Mouse (Mus musculus): ENCODE measurements around the gene 6430571L13Rik.

DNA sequence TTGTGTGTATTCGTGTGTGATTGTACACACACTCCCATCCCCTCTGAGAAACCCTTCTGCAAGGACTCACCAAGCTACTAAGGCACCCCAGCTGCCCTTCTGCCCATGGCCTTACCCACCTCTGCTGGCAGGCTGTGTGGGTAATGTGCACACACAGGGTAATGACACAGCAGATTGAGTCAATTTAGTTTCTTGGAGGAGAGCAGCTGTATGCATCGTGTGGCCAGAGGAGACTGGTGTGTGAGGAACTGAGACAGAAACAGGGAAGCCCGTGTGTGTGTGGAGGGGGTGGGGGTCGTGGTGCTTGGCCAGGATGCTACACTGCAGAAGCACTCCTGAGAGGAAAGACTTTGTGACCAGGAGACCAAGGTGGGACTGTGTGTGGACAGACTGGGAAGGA lies 32.0 kb downstream of the 6430571L13Rik start:
- TF ChIP-seq MYC (IDR thresholded peaks at IDR 0.05; ENCODE audit: low read depth, low read length) = no peak
- TF ChIP-seq CTCF (conservative IDR thresholded peaks at IDR 0.05 in 1 of 2, IDR thresholded peaks at IDR 0.05 in 1 of 2; ENCODE audit: low read depth in 2 of 2, low read length in 2 of 2) = no peak
- no peak for TF ChIP-seq ZNF384 (IDR thresholded peaks at IDR 0.05; ENCODE audit: low read depth, low read length)
- TF ChIP-seq TBP (conservative IDR thresholded peaks at IDR 0.05; ENCODE audit: low read depth, low read length) = no peak
- TF ChIP-seq RCOR1 (conservative IDR thresholded peaks at IDR 0.05; ENCODE audit: low read depth, low read length) = no peak
- no peak for TF ChIP-seq USF2 (conservative IDR thresholded peaks at IDR 0.05; ENCODE audit: low read depth, low read length)
- no peak for TF ChIP-seq BHLHE40 (IDR thresholded peaks at IDR 0.05; ENCODE audit: low read depth, low read length)
- TF ChIP-seq ZMIZ1 (IDR thresholded peaks at IDR 0.05; ENCODE audit: low read depth, low read length) = no peak
- TF ChIP-seq NRF1 (IDR thresholded peaks at IDR 0.05; ENCODE audit: low read depth, low read length) = no peak
- TF ChIP-seq JUND (conservative IDR thresholded peaks at IDR 0.05; ENCODE audit: low read depth, low read length) = no peak
- TF ChIP-seq HCFC1 (IDR thresholded peaks at IDR 0.05; ENCODE audit: low read depth, low read length) = no peak
- TF ChIP-seq MXI1 (IDR thresholded peaks at IDR 0.05; ENCODE audit: low read depth, low read length) = no peak
- TF ChIP-seq POLR2A (IDR thresholded peaks at IDR 0.05; ENCODE audit: low read depth, low read length) = no peak

All from CH12.LX (cell line).